Mouse (Mus musculus): ENCODE results near the gene Mtpn. TPM values are rescaled to one million over a fixed set of nuclear protein-coding genes. Genes with fewer than 3 reads are reported as not detected.

Gene Mtpn
- 122 and 130 TPM in 2 replicates for polyA plus RNA-seq (2012; rRNA removed)

DNA sequence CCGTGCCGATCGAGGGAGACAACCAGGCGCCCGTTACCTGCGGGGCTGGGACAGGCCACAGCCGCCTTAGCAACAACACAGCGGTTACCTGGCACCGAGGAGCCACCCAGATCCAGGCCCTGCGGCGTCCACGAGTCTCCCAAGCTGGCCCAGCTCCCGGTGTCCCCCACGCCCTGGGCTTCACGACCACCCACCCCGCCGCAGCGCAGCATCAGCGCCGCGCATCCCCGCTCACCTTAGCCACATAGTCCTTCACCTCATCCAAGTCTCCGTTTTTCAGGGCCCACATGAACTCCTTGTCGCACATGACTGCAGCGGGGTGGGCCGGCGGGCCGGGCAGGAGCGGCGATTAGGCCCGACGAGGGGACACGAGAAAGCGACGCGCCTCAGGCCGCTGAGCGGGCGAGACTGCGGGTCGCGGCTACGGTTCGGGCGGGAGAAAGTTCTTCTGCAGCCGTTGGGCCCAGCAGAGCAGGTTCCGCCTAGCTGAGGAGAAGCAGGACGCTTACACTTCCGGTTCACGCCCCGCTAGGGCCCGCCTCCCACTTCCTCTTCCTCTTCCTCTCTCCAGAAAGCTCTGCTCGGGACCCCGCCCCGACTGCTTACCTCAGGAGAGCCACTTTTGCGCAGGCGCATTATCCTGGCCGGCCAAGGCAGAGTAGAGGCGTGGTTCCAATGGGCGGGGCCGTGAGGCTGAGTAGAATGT lies at the start of gene Mtpn:
Mtpn (minus strand) TSS at position 585 of the 706 bp plus-strand sequence.

Other genes starting within 250 kb of the Mtpn start
- 4.1 and 4.2 TPM in 2 replicates for gene Slc13a4, start 231.8 kb downstream of the Mtpn start, polyA plus RNA-seq (2012; rRNA removed)
- 0.38 and 0.52 TPM in 2 replicates for gene Fam180a, start 213.7 kb downstream of the Mtpn start, polyA plus RNA-seq (2012; rRNA removed)

Measured in central nervous system, embryonic 18 days (tissue).